Mouse (Mus musculus) naive thymus-derived CD4-positive, alpha-beta T cell, adult 2 months (primary cell): ENCODE results near the gene Fbxl2.

Experiments used
- DNase-seq: peaks from one replicate; pipeline ENCODE4 v3.0.0-alpha.2; 2011; ENCODE audit warnings: low read depth

Fbxl2 gene

GRCm38 (mm10) chr9:113915789-113916188 is 130.2 kb downstream of the Fbxl2 start:
- no peak for DNase-seq
